Mouse (Mus musculus): ENCODE measurements at regions not wholly inside any gene's neighbourhood (a gene's known extent, or its start where the extent isn't known, plus 50 kb on each side); places are given as distances from the start of the nearest gene placed in this dataset.
A peak's percentile ranks its signal among the peaks of the same experiment; 100 is the strongest.

GRCm38 (mm10) chr14:14596057-14596809, 105.8 kb upstream of the Slc4a7 start:
- no peak for ATAC-seq (ENCODE audit: insufficient number of reproducible peaks, low FRiP score, low TSS enrichment, low read depth)

GRCm38 (mm10) chr14:14599586-14599985, 102.5 kb upstream of the Slc4a7 start:
- H3K9me3 ChIP-seq (replicated peaks): no peaks in the 10 kb centered on the region
- no peak overlapping the region for H3K4me2 ChIP-seq (replicated peaks)
- H3K36me3 ChIP-seq: no peaks in the 10 kb centered on the region
- no peak overlapping the region for H3K27ac ChIP-seq (replicated peaks)
- H3K4me1 ChIP-seq: no peaks in the 10 kb centered on the region
- no peaks in the 10 kb centered on the region for H3K27me3 ChIP-seq
- WGBS: 47% methylated on average over 2 of the region's 2 CpGs
- H3K9ac ChIP-seq: no peak overlapping the region
- H3K4me3 ChIP-seq (replicated peaks): no peak overlapping the region
- ATAC-seq (ENCODE audit: insufficient number of reproducible peaks, low FRiP score, low TSS enrichment, low read depth): no peak

More at GRCm38 (mm10) chr14:14596057-14596809, 105.8 kb upstream of the Slc4a7 start:
- 82% methylated on average over 3 of the region's 3 CpGs for WGBS
- Histone ChIP-seq H3K9ac (no peak overlapping the region), H3K36me3 (no peaks in the 10 kb centered on the region), H3K4me3 (replicated peaks) (no peak overlapping the region), H3K9me3 (replicated peaks) (no peaks in the 10 kb centered on the region), H3K4me1 (no peaks in the 10 kb centered on the region), H3K4me2 (replicated peaks) (no peak overlapping the region), H3K27me3 (no peaks in the 10 kb centered on the region), H3K27ac (replicated peaks) (no peak overlapping the region)

DNA sequence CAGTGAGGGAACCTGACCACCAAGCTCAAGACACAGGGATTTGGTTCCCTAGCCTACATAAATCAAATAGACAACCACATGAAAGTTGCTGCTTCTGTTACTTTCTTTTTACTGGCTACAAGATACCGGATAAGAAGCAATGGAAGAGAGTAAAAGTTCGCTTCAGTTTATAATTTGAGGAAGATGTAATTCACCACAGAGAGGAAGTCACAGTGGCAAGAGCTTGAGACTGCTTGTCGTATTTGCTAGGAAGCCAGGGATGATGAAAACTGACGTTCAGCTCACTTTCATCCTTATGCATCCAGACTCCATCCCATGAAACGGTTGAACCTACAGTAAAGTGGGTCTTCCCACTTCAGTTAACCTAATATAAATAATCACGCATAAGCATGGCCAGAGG, 102.1 kb upstream of the Slc4a7 start:
- H3K4me3 ChIP-seq (replicated peaks): no peak overlapping the region
- no peaks in the 10 kb centered on the region for H3K27me3 ChIP-seq
- H3K9me3 ChIP-seq (replicated peaks): no peaks in the 10 kb centered on the region
- H3K4me2 ChIP-seq (replicated peaks): no peak overlapping the region
- 73% methylated on average over 6 of the region's 6 CpGs for WGBS
- no peaks in the 10 kb centered on the region for H3K36me3 ChIP-seq
- ATAC-seq (ENCODE audit: insufficient number of reproducible peaks, low FRiP score, low TSS enrichment, low read depth): no peak
- H3K27ac ChIP-seq (replicated peaks): no peak overlapping the region
- H3K4me1 ChIP-seq: no peaks in the 10 kb centered on the region
- no peak overlapping the region for H3K9ac ChIP-seq

DNA sequence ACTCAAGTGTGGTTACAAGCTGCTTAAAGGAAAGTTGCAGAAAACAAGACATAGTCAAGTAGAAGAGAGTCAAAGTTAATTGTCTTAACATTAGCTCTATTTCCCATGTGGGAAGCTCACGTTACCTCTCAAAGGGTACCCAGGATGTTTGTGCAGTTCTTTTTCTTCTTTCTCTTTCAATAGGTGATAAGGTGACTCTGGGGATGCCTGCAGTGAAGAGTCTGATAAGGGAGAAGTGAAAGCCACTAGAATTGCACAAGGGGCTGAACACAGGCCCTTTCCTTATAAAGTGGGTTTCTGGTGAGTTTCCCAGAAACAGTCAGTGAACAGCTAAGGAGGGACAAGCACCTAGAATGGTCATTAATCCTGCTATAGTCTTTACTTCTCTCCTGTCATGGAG, 98.6 kb upstream of the Slc4a7 start:
- H3K27ac ChIP-seq (replicated peaks): no peak overlapping the region
- H3K36me3 ChIP-seq: no peaks in the 10 kb centered on the region
- no peak overlapping the region for H3K4me2 ChIP-seq (replicated peaks)
- ATAC-seq (ENCODE audit: insufficient number of reproducible peaks, low FRiP score, low TSS enrichment, low read depth): no peak
- no peak overlapping the region for H3K4me3 ChIP-seq (replicated peaks)
- H3K9ac ChIP-seq: no peak overlapping the region
- no peaks in the 10 kb centered on the region for H3K4me1 ChIP-seq
- H3K9me3 ChIP-seq (replicated peaks): no peaks in the 10 kb centered on the region
- H3K27me3 ChIP-seq: no peaks in the 10 kb centered on the region
- 78% methylated on average over 1 of the region's 1 CpGs for WGBS

DNA sequence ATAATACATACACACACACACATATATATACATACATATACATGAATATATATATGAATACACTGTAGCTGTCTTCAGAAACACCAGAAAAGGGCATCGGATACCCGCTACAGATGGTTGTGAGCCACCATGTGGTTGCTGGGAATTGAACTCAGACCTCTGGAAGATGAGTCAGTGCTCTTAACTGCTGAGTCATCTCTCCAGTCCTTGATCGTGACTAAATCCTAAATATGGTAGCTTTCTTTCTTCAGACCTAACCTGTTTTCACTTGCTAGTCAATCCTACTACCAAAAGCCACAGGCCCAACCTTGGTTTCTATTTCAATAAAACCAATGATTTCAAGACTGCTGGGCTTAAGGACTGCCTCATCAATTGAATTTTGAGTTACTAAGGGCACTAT, 95.0 kb upstream of the Slc4a7 start:
- no peak overlapping the region for H3K4me2 ChIP-seq (replicated peaks)
- ATAC-seq (ENCODE audit: insufficient number of reproducible peaks, low FRiP score, low TSS enrichment, low read depth): no peak
- H3K36me3 ChIP-seq: no peaks in the 10 kb centered on the region
- WGBS: 83% methylated on average over 3 of the region's 3 CpGs
- no peaks in the 10 kb centered on the region for H3K9me3 ChIP-seq (replicated peaks)
- H3K27me3 ChIP-seq: no peaks in the 10 kb centered on the region
- H3K4me3 ChIP-seq (replicated peaks): no peak overlapping the region
- no peaks in the 10 kb centered on the region for H3K4me1 ChIP-seq
- H3K27ac ChIP-seq (replicated peaks): no peak overlapping the region
- no peak overlapping the region for H3K9ac ChIP-seq

GRCm38 (mm10) chr14:14612245-14612644, 89.8 kb upstream of the Slc4a7 start:
- WGBS: 86% methylated on average over 3 of the region's 3 CpGs

GRCm38 (mm10) chr14:14620316-14620715, 81.8 kb upstream of the Slc4a7 start:
- Histone ChIP-seq H3K36me3 (no peaks in the 10 kb centered on the region), H3K4me2 (replicated peaks) (no peak overlapping the region), H3K9ac (no peak overlapping the region), H3K4me3 (replicated peaks) (no peak overlapping the region), H3K4me1 (no peaks in the 10 kb centered on the region), H3K27me3 (no peaks in the 10 kb centered on the region), H3K27ac (replicated peaks) (no peak overlapping the region), H3K9me3 (replicated peaks) (no peaks in the 10 kb centered on the region)
- WGBS: 85% methylated on average over 5 of the region's 5 CpGs
- ATAC-seq (ENCODE audit: insufficient number of reproducible peaks, low FRiP score, low TSS enrichment, low read depth): no peak

More at GRCm38 (mm10) chr14:14612245-14612644, 89.8 kb upstream of the Slc4a7 start:
- no peak for ATAC-seq (ENCODE audit: insufficient number of reproducible peaks, low FRiP score, low TSS enrichment, low read depth)
- Histone ChIP-seq H3K36me3 (no peaks in the 10 kb centered on the region), H3K9ac (no peak overlapping the region), H3K4me3 (replicated peaks) (no peak overlapping the region), H3K27me3 (no peaks in the 10 kb centered on the region), H3K4me1 (no peaks in the 10 kb centered on the region), H3K9me3 (replicated peaks) (no peaks in the 10 kb centered on the region), H3K4me2 (replicated peaks) (no peak overlapping the region), H3K27ac (replicated peaks) (no peak overlapping the region)

DNA sequence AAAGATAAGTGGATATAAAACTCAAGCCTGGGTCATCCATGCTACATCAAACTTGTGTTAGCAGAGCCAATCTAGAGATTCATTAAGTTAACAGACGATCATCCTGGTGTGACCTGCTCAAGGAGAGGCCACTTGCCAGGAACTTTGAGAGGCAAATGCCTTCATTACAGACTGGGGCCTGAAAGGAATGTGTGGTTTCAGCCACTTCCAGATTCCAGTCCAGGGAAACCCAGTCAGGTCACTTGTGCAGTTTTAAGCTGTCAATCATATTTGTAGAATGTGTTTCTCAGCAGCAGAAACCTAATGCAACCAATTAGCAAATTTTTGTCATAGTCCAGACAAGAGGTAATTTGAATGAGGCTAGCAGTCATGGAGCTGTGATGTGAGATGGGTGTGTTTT, 73.4 kb upstream of the Slc4a7 start:
- Histone ChIP-seq H3K4me2 (replicated peaks) (no peak overlapping the region), H3K4me1 (peaks cover 18% of the 10 kb centered on the region), H3K36me3 (no peaks in the 10 kb centered on the region), H3K27ac (replicated peaks) (no peak overlapping the region), H3K4me3 (replicated peaks) (no peak overlapping the region), H3K9me3 (replicated peaks) (no peaks in the 10 kb centered on the region), H3K9ac (no peak overlapping the region), H3K27me3 (no peaks in the 10 kb centered on the region)
- ATAC-seq (ENCODE audit: insufficient number of reproducible peaks, low FRiP score, low TSS enrichment, low read depth): no peak
- WGBS: 53% methylated on average over 1 of the region's 1 CpGs

- no peaks in the 10 kb centered on the region for H3K27me3 ChIP-seq
- peaks cover 20% of the 10 kb centered on the region for H3K4me1 ChIP-seq
- no peak for ATAC-seq (ENCODE audit: insufficient number of reproducible peaks, low FRiP score, low TSS enrichment, low read depth)
- H3K36me3 ChIP-seq: no peaks in the 10 kb centered on the region
- no peak overlapping the region for H3K4me3 ChIP-seq (replicated peaks)
- 44% methylated on average over 6 of the region's 6 CpGs for WGBS
- 0 out of 2 replicates have a peak overlapping the region, but pooled peaks have one; percentile 67 for H3K4me2 ChIP-seq (replicated peaks)
- H3K27ac ChIP-seq (replicated peaks): no peak overlapping the region
- no peak overlapping the region for H3K9ac ChIP-seq
- H3K9me3 ChIP-seq (replicated peaks): no peaks in the 10 kb centered on the region
Measured at GRCm38 (mm10) chr14:14631750-14632149, 70.3 kb upstream of the Slc4a7 start.

DNA sequence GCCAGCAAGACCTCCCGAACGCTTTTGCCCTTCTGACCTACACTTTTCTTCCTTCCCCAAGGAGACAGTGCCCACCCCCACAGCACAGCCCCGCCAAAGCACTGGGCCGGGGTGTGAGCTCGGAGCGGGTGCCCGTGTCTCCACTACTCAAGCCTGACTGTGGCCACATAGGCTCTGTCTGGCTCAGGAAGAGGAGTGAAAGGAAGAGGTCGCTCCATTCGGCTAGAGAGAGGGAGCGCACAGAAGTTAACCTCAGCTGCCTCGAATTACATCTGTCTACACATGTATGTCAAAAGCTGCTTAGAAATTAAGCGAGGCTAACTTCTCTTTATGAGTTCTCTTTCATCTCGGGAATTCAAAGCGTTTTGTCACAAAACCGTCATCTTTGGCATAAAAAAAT, 69.6 kb upstream of the Slc4a7 start:
- Histone ChIP-seq H3K4me1 (peaks cover 20% of the 10 kb centered on the region), H3K9me3 (replicated peaks) (no peaks in the 10 kb centered on the region), H3K27me3 (no peaks in the 10 kb centered on the region), H3K9ac (no peak overlapping the region), H3K27ac (replicated peaks) (0 out of 2 replicates have a peak overlapping the region, but pooled peaks have one; percentile 69), H3K4me3 (replicated peaks) (peak overlapping the region; percentile 37), H3K36me3 (no peaks in the 10 kb centered on the region), H3K4me2 (replicated peaks) (peak overlapping the region; percentile 67)
- 2% methylated on average over 15 of the region's 15 CpGs for WGBS
- ATAC-seq (ENCODE audit: insufficient number of reproducible peaks, low FRiP score, low TSS enrichment, low read depth): 0 out of 2 replicates have a peak, but pooled peaks have one; percentile 44

GRCm38 (mm10) chr14:14632951-14633931, 68.8 kb upstream of the Slc4a7 start:
- H3K27ac ChIP-seq (replicated peaks): peak overlapping the region; percentile 69

More at GRCm38 (mm10) chr14:14632951-14633931, 68.8 kb upstream of the Slc4a7 start:
- Histone ChIP-seq H3K9me3 (replicated peaks) (no peaks in the 10 kb centered on the region), H3K4me1 (peaks cover 20% of the 10 kb centered on the region), H3K4me3 (replicated peaks) (peak overlapping the region; percentile 37), H3K4me2 (replicated peaks) (peak overlapping the region; percentile 67), H3K9ac (no peak overlapping the region), H3K27me3 (no peaks in the 10 kb centered on the region), H3K36me3 (no peaks in the 10 kb centered on the region)
- peak; percentile 76 for ATAC-seq (ENCODE audit: insufficient number of reproducible peaks, low FRiP score, low TSS enrichment, low read depth)
- 2% methylated on average over 22 of the region's 22 CpGs for WGBS

Data from embryonic facial prominence, embryonic 15.5 days (tissue).